Mouse (Mus musculus) small intestine, adult 2 months (tissue): Measurements from ENCODE around the gene Irak1. TPM values are rescaled to one million over a fixed set of nuclear protein-coding genes. Genes with fewer than 3 reads are reported as not detected.

Source experiments
- H3K27ac ChIP-seq: fragments of 200-500 bp; 2 replicates; pipeline ENCODE4 v1.5.1; 2012; ENCODE audit warnings: low read depth, low read length, control low read depth, inconsistent platforms; ENCODE audit not compliant: insufficient read depth
- H3K27me3 ChIP-seq: fragments of 200-500 bp; 2 replicates; pipeline ENCODE4 v1.6.1; 2012; ENCODE audit warnings: mild to moderate bottlenecking, moderate library complexity, low read length, inconsistent platforms; ENCODE audit not compliant: control insufficient read depth, insufficient read depth
- H3K36me3 ChIP-seq: fragments of 200-500 bp; 2 replicates; pipeline ENCODE4 v1.6.1; 2012; ENCODE audit warnings: mild to moderate bottlenecking, low read length, control low read depth, inconsistent platforms; ENCODE audit not compliant: control insufficient read depth, insufficient read depth
- H3K4me1 ChIP-seq: fragments of 200-500 bp; 2 replicates; pipeline ENCODE4 v1.6.1; 2012; ENCODE audit warnings: low read length, inconsistent platforms, mixed read lengths; ENCODE audit not compliant: control insufficient read depth, insufficient read depth, insufficient read length
- H3K4me3 ChIP-seq: fragments of 200-500 bp; 2 replicates; pipeline ENCODE4 v1.5.1; 2012; ENCODE audit warnings: low read depth, mild to moderate bottlenecking, control low read depth, inconsistent platforms, low read length, moderate library complexity
- CTCF ChIP-seq: fragments of 200-500 bp; IDR thresholded peaks from 2 replicates; pipeline ENCODE4 v1.5.1; 2012; ENCODE audit warnings: low read depth, mild to moderate bottlenecking, control low read depth, inconsistent platforms, low read length, moderate library complexity, mixed read lengths; ENCODE audit not compliant: insufficient replicate concordance, insufficient read length; ENCODE audit errors: extremely low read depth
- POLR2A ChIP-seq: fragments of 200-500 bp; IDR thresholded peaks from 2 replicates; pipeline ENCODE4 v1.6.1; 2012; ENCODE audit warnings: low read depth, mild to moderate bottlenecking, control low read depth, inconsistent platforms, low read length, moderate library complexity
- WGBS: fragments of 180-500 bp; shearing (Covaris S2); methylation state at CpG from one replicate; pipeline ENCODE4 v1.1.7; 2018; 5-methylcytosine and 5-hydroxymethylcytosine counted together
- polyA plus RNA-seq: library from polyadenylated mRNA; depleted of rRNA; stranded (reverse); fragments of >200 nt; gene quantifications from 2 replicates; pipeline ENCODE4 v1.2.3, GENCODE M21; 2012; rRNA removed

The Irak1 gene
- polyA plus RNA-seq, 1 experiment, result 96.8 TPM

GRCm38 (mm10) chrX:73965307-73965706, 58.4 kb downstream of the Irak1 start:
- Histone ChIP-seq H3K36me3 (no peaks in the 10 kb centered on the region; the same call in none of the 2 replicates), H3K4me3 (peak overlapping the region; percentile 100), H3K27me3 (no peaks in the 10 kb centered on the region), H3K27ac (peak overlapping the region; percentile 99), H3K4me1 (peaks cover 9% of the 10 kb centered on the region; the same call in 1 of the 2 replicates)
- WGBS, result 7% methylated on average over 20 of the region's 20 CpGs
- TF ChIP-seq CTCF, result no peak
- TF ChIP-seq POLR2A, result no peak

DNA sequence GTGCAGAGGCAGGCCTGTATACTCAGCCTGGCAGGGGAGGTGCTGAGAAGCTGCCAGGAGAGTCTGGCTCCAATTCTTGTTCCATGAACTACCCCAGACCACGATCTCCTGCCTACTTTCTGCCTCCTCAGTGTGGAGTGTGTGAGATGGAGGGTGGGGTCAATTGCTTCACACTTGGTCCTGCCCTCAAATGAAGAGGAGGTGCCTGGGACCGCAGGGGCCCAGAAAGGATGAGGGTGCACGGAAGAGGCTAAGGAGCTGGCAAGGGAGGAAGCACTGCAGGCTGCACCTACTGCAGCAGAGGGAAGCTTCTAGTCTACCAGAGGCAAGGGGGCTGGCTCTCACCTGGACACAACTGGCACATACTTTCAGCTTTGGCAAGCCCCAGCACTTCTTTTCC, 59.4 kb downstream of the Irak1 start:
- Histone ChIP-seq H3K27me3 (no peaks in the 10 kb centered on the region), H3K4me3 (peak overlapping the region; percentile 100), H3K27ac (0 out of 2 replicates have a peak overlapping the region, but pooled peaks have one; percentile 99), H3K4me1 (peaks cover 9% of the 10 kb centered on the region; the same call in 1 of the 2 replicates), H3K36me3 (no peaks in the 10 kb centered on the region; the same call in none of the 2 replicates)
- WGBS, result 15% methylated on average over 3 of the region's 3 CpGs
- TF ChIP-seq POLR2A, result no peak
- TF ChIP-seq CTCF, result no peak

Other genes with a start within 250 kb of the Irak1 start
- gene Srpk3, start 249.5 kb downstream of the Irak1 start, polyA plus RNA-seq, result 3.3 and 4.3 TPM in 2 replicates
- 177 and 266 TPM in 2 replicates for gene Idh3g, start 237.0 kb downstream of the Irak1 start, polyA plus RNA-seq
- 190 and 210 TPM in 2 replicates for gene Ssr4, start 236.9 kb downstream of the Irak1 start, polyA plus RNA-seq
- 0.65 and 0.83 TPM in 2 replicates for gene Pdzd4, start 198.9 kb downstream of the Irak1 start, polyA plus RNA-seq
- gene Avpr2, start 131.8 kb downstream of the Irak1 start, polyA plus RNA-seq, result 0.09 TPM in 1 of 2 replicates, not detected in the other
- gene L1cam, start 127.8 kb downstream of the Irak1 start, polyA plus RNA-seq, result 7.9 and 20.8 TPM in 2 replicates
- gene Arhgap4, start 102.0 kb downstream of the Irak1 start, polyA plus RNA-seq, result 16.7 and 22.9 TPM in 2 replicates
- gene Naa10, start 102.0 kb downstream of the Irak1 start, polyA plus RNA-seq, result 33.3 and 50.5 TPM in 2 replicates
- gene Renbp, start 93.1 kb downstream of the Irak1 start, polyA plus RNA-seq, result 2.4 and 4.2 TPM in 2 replicates
- 38.2 and 53.4 TPM in 2 replicates for gene Hcfc1, start 57.6 kb downstream of the Irak1 start, polyA plus RNA-seq
- gene Opn1mw, start 103.5 kb upstream of the Irak1 start, polyA plus RNA-seq, result not detected in 2 replicates
- 1.3 and 3.0 TPM in 2 replicates for gene Mecp2, start 111.4 kb upstream of the Irak1 start, polyA plus RNA-seq
- not detected in 2 replicates for gene Tex28, start 143.9 kb upstream of the Irak1 start, polyA plus RNA-seq
- gene Tktl1, start 153.3 kb upstream of the Irak1 start, polyA plus RNA-seq, result not detected in 2 replicates
- gene Flna, start 225.9 kb upstream of the Irak1 start, polyA plus RNA-seq, result 270 and 280 TPM in 2 replicates
- 25.5 and 37.3 TPM in 2 replicates for gene Emd, start 230.8 kb upstream of the Irak1 start, polyA plus RNA-seq
- gene Rpl10, start 246.9 kb upstream of the Irak1 start, polyA plus RNA-seq, result 750 and 1,062 TPM in 2 replicates